ENCODE assay signal across 8 mouse cellular contexts in genomic region chr9:121759091-121760081, GRCm38 (mm10). TPM values are rescaled to one million over a fixed set of nuclear protein-coding genes. Genes with fewer than 3 reads are reported as not detected.
DNase-seq lines count a peak whose midpoint lies in the region; ATAC-seq lines count a peak whose summit lies in the region.

Gene Zfp651, plus strand, starts transcription at chr9:121759330.

- peak within 1 kb of the TSS; percentile 82 for H3K4me3 ChIP-seq in embryonic facial prominence, embryonic 10.5 days
- H3K4me3 ChIP-seq in limb, embryonic 11.5 days (ENCODE audit: low read depth, low read length): peak within 1 kb of the TSS; percentile 75
- H3K4me3 ChIP-seq in midbrain, embryonic 15.5 days: peak within 1 kb of the TSS; percentile 90

- peaks cover 57% of the 10 kb centered on the region for H3K4me1 ChIP-seq in embryonic facial prominence, embryonic 10.5 days
- peaks cover 22% of the 10 kb centered on the region for H3K4me1 ChIP-seq in limb, embryonic 11.5 days (ENCODE audit: control insufficient read depth, insufficient read depth, low read length)
- peaks cover 39% of the 10 kb centered on the region for H3K4me1 ChIP-seq in midbrain, embryonic 15.5 days

- DNase-seq in 3T3-L1 (ENCODE audit: low read depth, low spot score): peak; percentile 49
- DNase-seq in adrenal gland, adult 18-20 months (ENCODE audit: low spot score in 2 of 2): peak; percentile 49 to 58
- peak; percentile 85 for DNase-seq in embryonic facial prominence, embryonic 10.5 days (ENCODE audit: low spot score)
- DNase-seq in heart, adult 18-20 months: peak; percentile 58 to 66
- peak; percentile 54 for DNase-seq in kidney, adult 18-20 months
- DNase-seq in limb, embryonic 11.5 days (ENCODE audit: low spot score): peak; percentile 80
- DNase-seq in urinary bladder, postnatal 25 days (ENCODE audit: low spot score): peak; percentile 48

- ATAC-seq in limb, embryonic 11.5 days (ENCODE audit: insufficient number of reproducible peaks, low FRiP score, low TSS enrichment, low read depth): peak; percentile 61
- peak; percentile 83 for ATAC-seq in midbrain, embryonic 15.5 days (replicated peaks)

- H3K27ac ChIP-seq in embryonic facial prominence, embryonic 10.5 days (replicated peaks): peak within 1 kb of the TSS; percentile 97
- peak within 1 kb of the TSS; percentile 94 for H3K27ac ChIP-seq in limb, embryonic 11.5 days (replicated peaks; ENCODE audit: low read depth, low read length)
- H3K27ac ChIP-seq in midbrain, embryonic 15.5 days: peak within 1 kb of the TSS; percentile 85

- H3K4me2 ChIP-seq in limb, embryonic 11.5 days (ENCODE audit: low read depth, severe bottlenecking): peak within 1 kb of the TSS; percentile 98
- H3K4me2 ChIP-seq in midbrain, embryonic 15.5 days: peak within 1 kb of the TSS; percentile 91

- peaks cover 56% of the 10 kb centered on the region for H3K36me3 ChIP-seq in embryonic facial prominence, embryonic 10.5 days (replicated peaks)
- no peaks in the 10 kb centered on the region for H3K36me3 ChIP-seq in limb, embryonic 11.5 days (ENCODE audit: control insufficient read depth, insufficient read depth, low read length)
- H3K36me3 ChIP-seq in midbrain, embryonic 15.5 days (replicated peaks): peaks cover 12% of the 10 kb centered on the region; the same call in 1 of the 2 replicates

- under 1% methylated on average over 97 of the region's 97 CpGs for WGBS in embryonic facial prominence, embryonic 10.5 days
- WGBS in limb, embryonic 11.5 days: under 1% methylated on average over 96 of the region's 97 CpGs
- WGBS in midbrain, embryonic 15.5 days: under 1% methylated on average over 94 of the region's 97 CpGs

- no peaks in the 10 kb centered on the region for H3K27me3 ChIP-seq in embryonic facial prominence, embryonic 10.5 days (replicated peaks; ENCODE audit: low read depth, poor library complexity, severe bottlenecking)
- H3K27me3 ChIP-seq in limb, embryonic 11.5 days (ENCODE audit: control insufficient read depth, insufficient read depth, low read length): no peaks in the 10 kb centered on the region
- no peaks in the 10 kb centered on the region for H3K27me3 ChIP-seq in midbrain, embryonic 15.5 days (replicated peaks)

- peak within 1 kb of the TSS; percentile 90 for H3K9ac ChIP-seq in limb, embryonic 11.5 days (ENCODE audit: low read length)
- peak within 1 kb of the TSS; percentile 86 for H3K9ac ChIP-seq in midbrain, embryonic 15.5 days

- H3K9me3 ChIP-seq in embryonic facial prominence, embryonic 10.5 days: no peaks in the 10 kb centered on the region
- no peaks in the 10 kb centered on the region for H3K9me3 ChIP-seq in limb, embryonic 11.5 days (ENCODE audit: control insufficient read depth, low read length)
- no peaks in the 10 kb centered on the region for H3K9me3 ChIP-seq in midbrain, embryonic 15.5 days

RNA-seq across cellular contexts. Expression of gene Zfp651, which starts in this region (rescaled TPM):
- total RNA-seq in adrenal gland, adult 18-20 months (2021): 10 to 100 TPM; 22.8 to 32.5 TPM
- polyA plus RNA-seq in embryonic facial prominence, embryonic 10.5 days (2016; fragmentation: Nextera tagmentation; extraction: Ambion mirVana): 5.3 and 6.4 TPM in 2 replicates
- total RNA-seq in heart, adult 18-20 months (2021): 100 to 1,000 TPM; 108 to 109 TPM
- 6.2 and 7.8 TPM in 2 replicates for polyA plus RNA-seq in limb, embryonic 11.5 days (2014; fragmentation: Nextera tagmentation; extraction: Ambion mirVana)
- 28.8 and 30.3 TPM in 2 replicates for polyA plus RNA-seq in midbrain, embryonic 15.5 days (2015; fragmentation: Nextera tagmentation; extraction: Ambion mirVana)

Comparison
In these comparisons a context has a peak if more than half of its experiments do, and no peak if none do; other contexts are left out.
1. Peak in every context shown above with its lines: DNase-seq, ATAC-seq, H3K4me3 ChIP-seq and H3K27ac ChIP-seq.